Mouse (Mus musculus): ENCODE data around the gene Htra1.

GRCm38 (mm10) chr7:130993907-130994306, 58.0 kb downstream of the Htra1 start:
- TF ChIP-seq POLR2A (IDR thresholded peaks at IDR 0.05; ENCODE audit: insufficient read depth, low read depth, low read length) (no peak), CTCF (IDR thresholded peaks at IDR 0.05) (peak; percentile 86)
